Mouse (Mus musculus) lung, postnatal 25 days (tissue): ENCODE measurements around the gene Armt1.
A peak's percentile ranks its signal among the peaks of the same experiment; 100 is the strongest.
"Not testable (repeated sequence)": the region's sequence is repeated elsewhere in the genome, so short reads cannot be mapped to it uniquely, and the experiment has no call there.

Source experiments
- DNase-seq: peaks from one replicate; pipeline ENCODE4 v3.0.0; 2022; ENCODE audit warnings: low spot score

The Armt1 gene

GRCm38 (mm10) chr10:4432123-4432931 lies at the start of gene Armt1, which contains the start of gene Rmnd1:
Gene Armt1 (plus strand): TSS chr10:4432467.
Gene Rmnd1 (minus strand): TSS chr10:4432388.
- DNase-seq, result peak; percentile 94

DNA sequence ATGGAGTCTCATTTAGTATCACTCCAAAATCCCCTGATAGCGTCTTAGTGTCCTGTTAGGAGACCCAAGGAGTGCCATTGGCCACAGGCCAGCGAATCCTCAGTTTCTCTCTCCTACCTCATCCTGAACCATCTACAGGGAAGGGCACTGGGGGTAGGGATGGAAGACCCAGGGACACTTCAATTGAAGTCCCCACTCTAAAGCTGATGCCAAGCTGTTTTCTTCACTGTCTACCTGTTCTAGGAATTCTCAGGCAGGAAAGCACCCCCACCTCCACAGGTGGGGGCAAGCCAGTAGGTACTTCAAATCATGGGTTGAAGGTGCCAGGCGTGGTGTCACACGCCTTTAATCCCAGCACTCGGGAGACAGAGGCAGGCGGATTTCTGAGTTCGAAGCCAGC lies 48.0 kb upstream of the Armt1 start:
- no peak for DNase-seq

DNA sequence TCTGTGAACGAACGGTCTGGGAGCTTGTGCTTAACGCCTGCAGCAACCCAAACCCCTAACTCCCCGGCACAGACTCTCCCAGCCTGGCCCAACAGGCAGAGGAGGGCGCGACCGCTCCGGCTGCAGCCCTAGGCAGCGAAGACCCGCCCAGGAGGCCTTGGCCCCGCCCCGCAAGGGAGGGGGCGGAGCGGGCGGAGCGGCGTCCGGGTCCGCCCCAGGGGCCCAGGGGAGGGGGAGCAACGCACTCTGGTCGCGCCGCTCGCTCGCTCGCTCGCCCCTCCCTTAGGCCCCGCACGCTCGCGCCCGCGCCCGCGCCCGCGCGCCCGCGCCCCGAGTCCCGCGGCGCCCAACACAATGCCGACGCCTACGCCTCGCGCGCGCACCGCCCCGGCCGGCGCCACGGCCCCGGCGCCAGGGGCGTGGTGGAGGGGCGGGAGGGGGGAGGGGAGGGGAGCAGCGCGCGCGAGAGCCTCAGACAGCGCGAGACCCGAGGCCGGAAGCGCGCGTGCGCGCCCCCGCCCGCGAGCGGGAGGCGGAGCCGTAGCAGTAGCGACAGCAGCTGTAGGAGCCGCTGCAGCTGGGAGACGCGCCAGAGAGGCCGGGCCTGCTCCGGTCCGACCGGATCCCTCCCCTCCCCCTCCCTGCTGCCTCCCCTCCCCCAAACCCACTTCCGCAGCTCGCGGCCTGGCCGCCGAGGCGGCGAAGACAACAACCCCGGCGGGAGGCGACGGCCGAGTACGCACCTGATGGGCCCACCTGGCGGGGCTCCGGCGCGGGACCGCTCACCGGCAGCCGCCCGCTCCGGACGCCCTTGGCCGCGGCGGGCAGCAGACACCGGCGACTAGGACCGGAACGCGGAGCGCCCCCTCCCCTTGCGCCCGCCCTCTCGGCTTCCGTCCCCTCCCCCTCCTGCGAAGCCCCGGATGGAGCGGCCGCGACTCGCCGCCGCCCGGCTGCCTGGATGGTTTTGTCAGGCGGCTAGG lies 45.4 kb upstream of the Armt1 start:
- peak; percentile 95 for DNase-seq

- DNase-seq, result peak; percentile 63
Measured at GRCm38 (mm10) chr10:4387701-4388383, 44.4 kb upstream of the Armt1 start, which contains the start of gene Zbtb2. Gene Zbtb2 (minus strand): TSS chr10:4388108.

DNA sequence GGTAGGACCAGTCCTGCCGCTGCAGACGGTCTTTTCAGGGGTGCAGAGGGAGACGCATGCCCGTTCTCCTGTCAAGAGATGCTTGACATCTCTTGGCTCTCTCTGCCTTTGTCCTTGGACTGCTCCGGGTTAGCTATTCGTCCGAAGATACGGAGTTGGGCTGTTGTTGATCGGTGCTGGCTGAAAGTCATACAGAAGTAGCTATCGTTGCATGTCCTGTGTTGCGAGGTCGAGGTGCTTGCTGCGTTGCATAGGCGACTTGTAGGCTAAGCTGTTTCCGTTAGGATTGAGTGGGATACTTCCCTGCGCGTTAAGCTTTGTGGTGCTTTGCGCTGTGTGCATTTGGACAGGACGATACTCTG lies 43.9 kb upstream of the Armt1 start:
- DNase-seq, result no peak

DNA sequence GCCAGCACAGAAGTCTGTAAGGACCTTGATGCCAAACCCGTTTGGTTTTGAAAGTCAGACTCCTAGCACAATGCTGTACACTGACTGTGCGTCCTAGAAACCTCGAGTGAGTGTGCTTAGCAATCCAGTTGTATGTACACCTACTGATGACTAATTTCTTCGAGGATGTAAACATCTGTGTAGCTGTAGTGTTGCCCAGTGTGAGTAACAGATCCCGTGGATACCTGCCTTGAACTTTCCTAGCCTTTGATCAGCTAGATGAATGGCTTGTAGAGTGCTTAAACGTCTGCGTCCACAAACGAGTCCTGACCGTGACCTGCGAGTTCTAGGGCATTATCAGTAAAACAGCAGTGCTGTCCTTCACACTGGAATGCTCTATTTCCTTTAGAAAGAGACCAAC lies 43.2 kb upstream of the Armt1 start:
- no peak for DNase-seq

DNA sequence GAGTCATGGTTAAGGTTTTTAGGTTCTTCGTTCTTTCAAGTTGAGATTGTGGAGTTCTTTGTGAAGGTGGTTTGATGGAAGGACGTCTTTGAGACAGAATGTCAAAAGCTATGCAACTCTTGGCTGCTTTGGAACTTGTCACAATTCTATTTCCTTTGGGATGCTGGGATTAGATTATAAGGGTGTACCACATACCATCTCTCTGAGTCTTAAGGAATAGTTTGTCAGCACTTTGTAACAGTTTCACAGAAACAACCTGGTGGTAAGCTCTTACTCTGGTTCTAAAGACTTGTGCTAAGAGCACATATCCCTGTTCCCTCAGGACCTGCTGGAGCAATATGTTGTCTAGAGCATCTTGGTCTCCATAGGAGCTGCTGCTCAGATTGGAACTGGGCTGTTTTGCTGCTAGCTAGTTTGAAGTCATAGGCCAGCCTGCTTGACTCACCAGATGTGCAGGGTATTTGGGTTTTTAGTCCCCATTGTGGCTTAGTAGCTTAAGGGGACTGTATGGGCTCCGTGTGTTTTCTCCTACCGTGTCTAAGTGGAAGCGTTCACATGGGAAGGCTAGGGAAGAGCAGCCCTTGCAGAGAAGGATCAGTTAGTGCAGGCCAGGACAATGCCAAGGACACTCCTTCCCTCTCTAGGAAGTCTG lies 42.7 kb upstream of the Armt1 start:
- DNase-seq, result no peak

- DNase-seq, result no peak
Measured at GRCm38 (mm10) chr10:4390550-4390949, 41.7 kb upstream of the Armt1 start.

- no peak for DNase-seq
Measured at GRCm38 (mm10) chr10:4391076-4391475, 41.2 kb upstream of the Armt1 start.

DNA sequence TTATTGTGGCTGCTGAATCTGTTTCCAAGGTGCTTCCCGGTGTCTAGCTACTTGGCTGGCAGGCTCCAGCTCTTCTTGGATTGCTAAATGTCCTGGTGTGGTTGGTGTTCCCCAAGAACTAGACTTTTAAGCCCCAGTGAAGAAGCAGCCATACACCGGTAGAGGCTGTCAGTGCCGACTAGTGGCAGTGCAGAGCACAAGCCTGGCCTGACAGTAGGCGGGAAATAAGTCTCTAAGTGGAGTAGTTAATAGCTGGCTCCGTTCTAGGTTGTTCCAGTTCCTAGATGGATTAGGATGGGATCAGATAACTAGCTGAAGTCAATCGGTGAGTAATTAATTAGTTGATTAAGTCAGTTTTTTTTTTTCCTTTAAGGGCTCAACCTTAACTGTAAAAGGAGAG lies 40.4 kb upstream of the Armt1 start:
- DNase-seq, result peak; percentile 43

DNA sequence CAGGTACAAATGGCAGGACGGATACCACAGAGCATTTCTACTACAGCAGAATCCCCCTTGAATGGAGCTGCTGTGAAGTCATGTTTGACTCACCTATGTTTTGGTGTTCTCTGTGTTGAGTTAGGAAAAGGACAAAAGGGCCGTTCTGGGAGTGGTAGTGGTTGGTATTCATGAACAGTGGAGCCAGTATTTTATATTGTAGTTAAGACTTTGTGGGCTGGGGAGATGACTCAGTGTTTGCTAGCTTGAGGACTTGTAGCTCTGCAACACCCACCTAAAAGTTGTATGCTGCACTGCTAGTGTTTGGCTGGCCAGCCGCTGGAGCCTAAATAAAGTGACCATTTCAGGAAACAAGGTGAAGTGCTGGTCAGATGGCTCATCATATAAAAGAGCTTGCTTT lies 36.9 kb upstream of the Armt1 start:
- no peak for DNase-seq

DNA sequence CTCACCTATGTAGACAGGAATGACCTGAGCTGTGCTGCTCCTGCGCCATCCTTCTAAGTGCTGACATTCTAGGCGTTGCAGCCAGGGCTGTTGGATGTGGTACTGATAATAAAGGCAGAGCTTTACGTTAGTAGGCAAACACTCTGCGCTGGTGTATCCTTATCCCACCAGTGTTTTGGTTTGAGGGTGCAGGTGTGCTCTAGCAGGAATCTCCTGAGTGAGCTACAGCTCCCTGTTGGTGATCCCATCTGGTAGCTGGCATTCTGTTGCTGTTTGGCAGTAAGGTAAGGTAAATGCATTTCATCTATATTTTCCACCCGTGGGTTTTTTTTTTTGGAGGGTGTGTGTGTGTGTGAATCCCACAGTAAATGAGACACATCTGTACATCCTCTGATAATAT lies 34.2 kb upstream of the Armt1 start:
- no peak for DNase-seq

DNA sequence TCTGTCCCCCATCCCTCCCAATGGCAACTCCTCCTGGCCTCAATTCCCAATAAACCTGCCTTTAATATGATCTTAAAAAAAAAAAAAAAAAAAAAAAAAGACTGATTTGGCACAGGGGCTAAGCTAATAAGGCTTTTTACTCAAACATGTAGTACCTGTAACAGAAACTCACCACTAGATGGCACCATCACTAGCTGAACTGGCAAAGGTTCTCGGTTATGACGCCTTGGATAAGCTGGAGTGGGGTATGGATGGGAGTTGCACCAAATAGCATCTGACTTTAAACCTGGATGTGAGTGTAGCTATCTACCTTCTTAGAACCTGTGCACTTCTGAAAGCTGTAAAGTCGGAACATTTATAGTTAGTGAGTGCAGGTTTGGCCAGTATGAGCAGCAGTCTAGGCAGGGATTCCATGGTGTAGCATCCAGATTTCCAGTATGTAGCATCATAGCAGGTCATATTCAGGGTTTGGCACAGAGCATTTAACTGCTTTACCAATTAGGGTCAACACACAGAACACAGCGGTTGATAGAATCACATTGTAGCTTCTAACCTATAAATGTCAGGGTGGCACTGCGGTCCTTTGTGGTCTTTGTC lies 27.3 kb upstream of the Armt1 start:
- peak; percentile 63 for DNase-seq

DNA sequence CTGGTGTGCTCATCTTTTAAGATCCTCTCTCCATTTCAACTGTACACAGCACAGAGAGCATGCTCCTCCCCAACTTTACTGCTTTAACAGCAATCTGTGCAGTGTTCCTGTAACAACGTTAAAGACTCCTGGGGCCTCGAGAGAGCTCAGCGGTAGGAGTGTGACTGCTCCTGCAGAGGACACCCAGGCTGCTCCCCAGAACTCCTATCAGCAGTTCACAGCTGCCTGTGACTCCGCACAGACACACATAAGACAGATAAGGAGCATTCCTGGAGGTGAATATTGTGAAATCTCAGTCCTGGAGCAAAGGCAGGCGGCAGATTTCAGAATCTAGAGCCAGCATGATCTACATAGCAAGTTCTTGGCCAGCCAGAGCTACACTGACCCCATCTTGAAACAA lies 26.8 kb upstream of the Armt1 start:
- DNase-seq, result no peak

DNA sequence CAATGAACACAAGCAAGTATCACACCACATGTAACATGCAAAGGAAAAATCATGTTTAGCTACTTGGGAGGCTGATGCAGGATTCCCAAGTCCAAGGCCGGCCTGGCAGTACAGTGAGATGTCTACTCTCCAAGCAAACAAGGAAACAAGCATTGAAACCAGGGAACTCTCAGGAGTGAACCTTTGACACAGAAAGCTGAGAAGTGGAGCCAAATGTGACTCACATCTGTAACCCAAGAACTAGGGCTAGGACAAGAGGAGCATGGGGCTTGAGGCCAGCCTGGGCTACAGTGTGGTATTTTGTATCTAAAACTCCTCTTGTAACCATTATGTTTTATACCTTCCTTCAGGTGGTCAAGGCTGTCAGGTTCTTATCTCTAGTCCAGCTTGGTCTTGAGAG lies 25.1 kb upstream of the Armt1 start:
- DNase-seq, result no peak

GRCm38 (mm10) chr10:4425245-4425644 lies 7.0 kb upstream of the Armt1 start:
- DNase-seq, result no peak

DNA sequence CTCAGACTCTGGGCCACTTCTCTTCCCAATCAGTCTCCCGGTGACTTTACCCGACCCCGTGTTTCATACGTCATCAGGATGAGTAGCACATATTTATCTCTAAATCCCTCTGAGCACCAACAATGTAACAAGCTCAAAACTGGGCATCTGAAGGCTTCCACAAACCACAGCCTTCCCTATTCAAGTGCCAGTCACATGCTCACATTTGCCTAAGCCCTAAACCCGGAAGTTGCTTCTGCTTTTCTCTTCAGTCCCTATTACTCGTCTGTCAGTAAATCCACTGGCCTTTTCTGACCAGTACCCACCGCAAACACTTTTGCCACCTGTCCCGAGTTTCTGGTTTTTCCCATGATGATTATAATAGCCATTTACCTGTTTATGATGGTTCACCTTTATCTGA lies 1.9 kb upstream of the Armt1 start:
- peak; percentile 18 for DNase-seq

DNA sequence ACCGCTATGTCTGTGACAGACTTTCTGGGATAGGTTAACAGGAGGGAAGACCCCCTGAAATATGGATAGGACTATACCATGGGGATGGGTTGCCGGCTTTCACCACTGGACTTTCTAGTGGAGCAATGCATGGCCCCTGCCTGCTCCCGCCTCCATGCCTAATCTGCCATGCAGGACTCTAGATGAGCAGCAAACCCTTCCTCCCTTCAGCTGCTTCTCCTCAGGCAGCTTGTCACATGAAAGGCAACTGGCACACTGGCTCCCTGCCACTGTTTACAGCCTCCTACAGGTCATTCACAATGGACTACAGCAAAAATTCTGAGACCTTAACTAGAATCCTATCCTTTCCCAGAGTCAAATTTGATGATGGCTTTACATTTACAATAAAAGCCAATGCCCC lies 1.4 kb upstream of the Armt1 start:
- DNase-seq, result no peak

GRCm38 (mm10) chr10:4431746-4432122 lies 533 bp upstream of the Armt1 start:
- no peak for DNase-seq

GRCm38 (mm10) chr10:4432996-4433755 lies 909 bp downstream of the Armt1 start:
- no peak for DNase-seq

- DNase-seq, result not testable (repeated sequence)
Measured at GRCm38 (mm10) chr10:4433871-4434270, 1.6 kb downstream of the Armt1 start.
